Mouse (Mus musculus) embryonic facial prominence, embryonic 14.5 days (tissue): ENCODE data around the gene Ralgapa1. TPM values are rescaled to one million over a fixed set of nuclear protein-coding genes. Genes with fewer than 3 reads are reported as not detected.
A peak's percentile ranks its signal among the peaks of the same experiment; 100 is the strongest.
"Not testable (repeated sequence)": the region's sequence is repeated elsewhere in the genome, so short reads cannot be mapped to it uniquely, and the experiment has no call there.

ENCODE experiments used
- ATAC-seq: fragments of 200-750 bp; cut with Nextera tagmentation; 2 replicates; pipeline ENCODE4 v1.8.0; 2017; ENCODE audit warnings: low read depth, moderate number of reproducible peaks, moderate TSS enrichment
- DNase-seq: peaks from one replicate; pipeline ENCODE4 v3.0.0-alpha.2; 2015; ENCODE audit warnings: low spot score
- H3K27ac ChIP-seq: fragments of 300-500 bp; sonication (generic); replicated peaks from 2 replicates; pipeline ENCODE4 v1.5.1; 2014; ENCODE audit warnings: low read depth, mild to moderate bottlenecking, low read length, moderate library complexity
- H3K27me3 ChIP-seq: fragments of 300-500 bp; sonication (generic); replicated peaks from 2 replicates; pipeline ENCODE4 v1.6.1; 2014; ENCODE audit warnings: low read length; ENCODE audit not compliant: control insufficient read depth, insufficient read depth
- H3K36me3 ChIP-seq: fragments of 300-500 bp; sonication (generic); 2 replicates; pipeline ENCODE4 v1.6.1; 2014; ENCODE audit warnings: low read length, mixed read lengths; ENCODE audit not compliant: control insufficient read depth, insufficient read depth
- H3K4me1 ChIP-seq: fragments of 300-500 bp; sonication (generic); 2 replicates; pipeline ENCODE4 v1.6.1; 2014; ENCODE audit warnings: antibody characterized with exemption, low read length; ENCODE audit not compliant: control insufficient read depth, insufficient read depth
- H3K4me2 ChIP-seq: fragments of 300-500 bp; sonication (generic); 2 replicates; pipeline ENCODE4 v1.6.1; 2014; ENCODE audit warnings: low read depth, mild to moderate bottlenecking, low read length, moderate library complexity, mixed read lengths
- H3K4me3 ChIP-seq: fragments of 300-500 bp; sonication (generic); 2 replicates; pipeline ENCODE4 v1.5.1; 2014; ENCODE audit warnings: low read depth, mild to moderate bottlenecking, low read length
- H3K9ac ChIP-seq: fragments of 300-500 bp; sonication (generic); 2 replicates; pipeline ENCODE4 v1.6.1; 2014; ENCODE audit warnings: low read depth, mild to moderate bottlenecking, low read length, moderate library complexity, mixed read lengths
- H3K9me3 ChIP-seq: fragments of 300-500 bp; sonication (generic); 2 replicates; pipeline ENCODE4 v1.6.1; 2016; ENCODE audit warnings: low read length; ENCODE audit not compliant: control insufficient read depth
- WGBS: fragments of 180-500 bp; shearing (Covaris S2); extraction: QIAGEN DNeasy Blood & Tissue Kit; methylation state at CpG from one replicate; pipeline ENCODE4 v1.1.7; 2014; 5-methylcytosine and 5-hydroxymethylcytosine counted together
- polyA plus RNA-seq: library from polyadenylated mRNA; unstranded; fragments of >200 nt; fragmentation: Nextera tagmentation; extraction: Ambion mirVana; gene quantifications from 2 replicates; pipeline ENCODE4 v1.2.1, GENCODE M21; 2014

Ralgapa1 gene
- polyA plus RNA-seq, 1 experiment from 2014 or later = 21.5 TPM

DNA sequence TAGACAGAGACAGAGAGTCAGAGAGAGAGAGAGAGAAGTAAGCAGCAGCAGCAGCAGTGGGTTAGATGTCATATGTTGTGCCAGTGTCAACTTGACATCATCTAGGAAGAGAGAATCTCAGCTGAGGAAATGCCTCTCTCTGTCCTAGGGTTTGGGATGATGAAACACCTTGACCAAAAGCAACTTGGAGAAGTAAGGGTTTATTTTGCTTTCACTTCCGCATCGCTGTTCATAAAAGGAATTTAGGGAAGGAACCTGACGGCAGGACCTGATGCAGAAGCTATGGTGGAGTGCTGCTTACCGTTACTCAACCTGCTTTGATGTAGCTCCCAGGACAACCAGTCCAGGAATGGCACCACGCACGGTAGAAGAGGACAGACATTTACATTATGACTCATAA, 3.1 kb upstream of the Ralgapa1 start:
- Histone ChIP-seq H3K4me2 (no peak overlapping the region), H3K4me3 (no peak overlapping the region), H3K9me3 (no peaks in the 10 kb centered on the region), H3K9ac (no peak overlapping the region), H3K4me1 (peaks cover 6% of the 10 kb centered on the region), H3K27ac (no peak overlapping the region), H3K36me3 (no peaks in the 10 kb centered on the region), H3K27me3 (no peaks in the 10 kb centered on the region)
- ATAC-seq = no peak
- DNase-seq = no peak
- 87% methylated on average over 6 of the region's 6 CpGs for WGBS

DNA sequence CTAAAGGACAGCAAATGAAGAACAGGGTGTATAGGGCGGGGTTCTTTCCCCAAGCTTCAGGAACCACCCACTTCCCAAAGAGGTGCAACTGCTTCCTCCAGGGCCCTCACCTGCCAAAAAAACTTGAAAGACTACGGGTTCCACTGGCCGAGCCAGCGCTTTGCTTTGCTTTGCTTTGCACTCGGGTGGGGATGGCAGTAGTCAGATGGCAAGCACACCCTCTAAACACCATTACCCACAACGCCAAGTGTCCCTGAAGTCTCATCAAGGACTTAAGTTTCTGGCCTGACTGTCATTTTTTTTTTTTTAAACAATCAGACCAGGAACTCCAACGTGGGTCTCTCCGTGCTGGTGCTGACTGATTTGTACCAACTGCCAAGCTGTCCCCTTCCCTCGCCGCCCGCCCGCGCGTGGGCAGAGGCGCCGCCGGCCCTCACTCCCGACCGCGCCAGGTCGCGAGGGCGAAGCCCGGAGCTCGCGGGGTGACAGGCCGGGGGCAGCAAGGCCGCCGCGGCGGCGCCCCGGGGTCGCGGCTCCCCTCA, 777 bp downstream of the Ralgapa1 start:
- peak overlapping the region; percentile 70 for H3K4me2 ChIP-seq
- peak; percentile 41 for ATAC-seq
- H3K9me3 ChIP-seq = no peaks in the 10 kb centered on the region
- H3K27ac ChIP-seq = peak overlapping the region; percentile 96
- H3K4me1 ChIP-seq = peaks cover 8% of the 10 kb centered on the region
- H3K9ac ChIP-seq = peak overlapping the region; percentile 88
- H3K27me3 ChIP-seq = no peaks in the 10 kb centered on the region
- DNase-seq = peak; percentile 39
- H3K4me3 ChIP-seq = peak overlapping the region; percentile 91
- WGBS = 1% methylated on average over 35 of the region's 35 CpGs
- no peaks in the 10 kb centered on the region for H3K36me3 ChIP-seq

DNA sequence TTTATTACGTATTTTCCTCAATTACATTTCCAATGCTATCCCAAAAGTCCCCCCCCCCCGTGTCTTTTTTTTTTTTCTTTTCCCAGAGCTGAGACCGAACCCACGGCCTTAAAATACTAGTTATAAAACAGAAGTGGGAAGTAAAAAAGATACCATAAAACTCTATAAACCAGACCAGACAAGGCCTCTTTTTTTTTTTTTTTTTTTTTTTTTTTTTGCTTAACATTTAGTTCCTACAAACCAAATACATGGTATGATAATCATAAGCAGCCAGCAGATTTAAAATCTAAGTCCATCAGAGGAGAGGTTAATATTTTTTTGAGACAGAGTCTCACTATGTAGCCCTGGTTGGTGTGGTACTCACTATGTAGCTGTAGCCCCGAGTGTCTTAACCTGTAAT, 4.5 kb downstream of the Ralgapa1 start:
- ATAC-seq = no peak
- Histone ChIP-seq H3K27me3 (no peaks in the 10 kb centered on the region), H3K36me3 (no peaks in the 10 kb centered on the region), H3K4me3 (no peak overlapping the region), H3K4me2 (no peak overlapping the region), H3K4me1 (peaks cover 8% of the 10 kb centered on the region), H3K27ac (no peak overlapping the region), H3K9me3 (no peaks in the 10 kb centered on the region), H3K9ac (no peak overlapping the region)
- no peak for DNase-seq
- WGBS = 92% methylated on average over 5 of the region's 5 CpGs

DNA sequence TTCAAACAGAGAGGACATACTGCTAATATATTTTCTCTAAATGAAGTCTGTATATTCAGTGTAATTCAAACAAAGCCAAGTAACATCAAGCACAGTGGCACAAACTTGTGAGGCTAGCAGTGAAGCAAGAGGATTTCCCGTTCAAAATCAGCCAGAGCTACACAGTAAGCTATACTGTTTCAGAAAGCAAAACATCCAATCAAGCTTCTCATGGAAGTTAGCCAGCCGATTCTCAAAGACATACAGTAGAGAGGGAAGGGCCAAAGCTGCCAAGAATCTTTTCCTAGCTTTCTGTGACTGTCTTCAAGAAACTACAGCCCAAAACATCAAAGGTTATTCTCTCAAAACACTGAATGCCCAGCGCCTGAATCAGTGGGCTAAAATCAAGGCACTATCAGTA, 15.9 kb downstream of the Ralgapa1 start:
- Histone ChIP-seq H3K4me2 (no peak overlapping the region), H3K9me3 (no peaks in the 10 kb centered on the region), H3K27me3 (no peaks in the 10 kb centered on the region), H3K4me3 (no peak overlapping the region), H3K9ac (no peak overlapping the region), H3K4me1 (no peaks in the 10 kb centered on the region), H3K27ac (no peak overlapping the region), H3K36me3 (no peaks in the 10 kb centered on the region)
- ATAC-seq = no peak
- peak; percentile 86 for DNase-seq
- 34% methylated on average over 3 of the region's 3 CpGs for whole genome bisulfite sequencing

DNA sequence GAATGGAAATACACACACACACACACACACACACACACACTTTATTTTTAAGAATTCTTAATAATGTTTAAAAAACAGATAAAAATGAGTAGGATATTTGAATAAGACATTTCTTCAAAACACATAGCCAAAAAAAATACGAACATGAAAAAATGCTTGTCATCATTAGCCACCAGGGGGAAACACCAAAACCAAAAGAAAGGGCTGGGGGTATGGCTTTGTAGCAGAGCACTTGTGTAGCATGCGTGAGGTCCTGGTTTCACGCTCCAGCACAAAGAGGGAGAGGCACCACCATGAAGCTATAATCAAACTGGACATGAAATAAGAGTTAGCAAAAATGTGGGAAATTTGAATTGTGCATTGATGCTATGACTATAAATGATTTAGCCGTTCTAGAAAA, 19.8 kb downstream of the Ralgapa1 start:
- Histone ChIP-seq H3K9me3 (no peaks in the 10 kb centered on the region), H3K4me3 (no peak overlapping the region), H3K27ac (no peak overlapping the region), H3K9ac (no peak overlapping the region), H3K27me3 (no peaks in the 10 kb centered on the region), H3K36me3 (no peaks in the 10 kb centered on the region), H3K4me2 (no peak overlapping the region), H3K4me1 (no peaks in the 10 kb centered on the region)
- 86% methylated on average over 4 of the region's 4 CpGs for WGBS
- DNase-seq (no peak), ATAC-seq (no peak)

DNA sequence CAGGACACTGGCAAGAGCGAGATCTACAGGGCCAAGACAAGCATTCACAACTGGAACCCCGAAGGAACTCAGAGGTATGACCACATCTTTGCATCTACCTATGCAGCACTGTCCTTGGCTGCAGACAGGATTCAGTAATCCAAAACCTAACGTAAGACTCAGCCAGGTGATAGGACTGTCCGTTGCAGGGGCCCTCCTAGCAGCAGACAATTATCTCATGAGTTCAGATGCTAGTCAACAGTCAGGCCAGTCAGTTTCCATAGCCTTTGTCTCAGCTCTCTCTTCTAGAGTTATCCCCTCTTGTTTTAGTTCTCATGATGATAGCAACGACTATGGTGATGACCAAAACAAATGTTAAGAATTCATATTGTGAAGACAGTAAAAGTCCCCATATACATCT, 20.8 kb downstream of the Ralgapa1 start:
- WGBS = 87% methylated on average over 5 of the region's 5 CpGs
- DNase-seq = no peak
- Histone ChIP-seq H3K27ac (no peak overlapping the region), H3K4me3 (no peak overlapping the region), H3K4me1 (no peaks in the 10 kb centered on the region), H3K27me3 (no peaks in the 10 kb centered on the region), H3K4me2 (no peak overlapping the region), H3K9me3 (no peaks in the 10 kb centered on the region), H3K9ac (no peak overlapping the region), H3K36me3 (no peaks in the 10 kb centered on the region)
- ATAC-seq = no peak

DNA sequence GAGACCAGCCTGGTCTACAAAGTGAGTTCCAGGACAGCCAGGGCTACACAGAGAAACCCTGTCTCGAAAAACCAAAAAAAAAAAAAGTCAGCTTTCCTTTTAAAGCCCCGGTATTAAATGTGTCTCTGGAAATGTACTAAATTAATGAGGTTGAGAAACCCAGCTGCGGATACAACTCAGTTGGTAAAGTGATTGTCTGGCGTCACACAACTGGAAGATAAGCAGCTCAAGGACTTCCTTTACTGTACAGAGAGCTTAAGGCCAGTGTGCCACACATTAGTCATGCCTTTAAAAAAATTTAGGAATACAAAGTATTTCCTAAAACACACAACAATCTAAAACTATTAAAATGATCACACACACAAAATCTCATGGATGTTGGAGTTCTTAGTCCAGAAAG, 22.2 kb downstream of the Ralgapa1 start:
- Histone ChIP-seq H3K9me3 (no peaks in the 10 kb centered on the region), H3K9ac (no peak overlapping the region), H3K27ac (no peak overlapping the region), H3K4me1 (no peaks in the 10 kb centered on the region), H3K36me3 (no peaks in the 10 kb centered on the region), H3K4me2 (no peak overlapping the region), H3K27me3 (no peaks in the 10 kb centered on the region), H3K4me3 (no peak overlapping the region)
- WGBS = 94% methylated on average over 4 of the region's 4 CpGs
- DNase-seq = no peak
- ATAC-seq = no peak

DNA sequence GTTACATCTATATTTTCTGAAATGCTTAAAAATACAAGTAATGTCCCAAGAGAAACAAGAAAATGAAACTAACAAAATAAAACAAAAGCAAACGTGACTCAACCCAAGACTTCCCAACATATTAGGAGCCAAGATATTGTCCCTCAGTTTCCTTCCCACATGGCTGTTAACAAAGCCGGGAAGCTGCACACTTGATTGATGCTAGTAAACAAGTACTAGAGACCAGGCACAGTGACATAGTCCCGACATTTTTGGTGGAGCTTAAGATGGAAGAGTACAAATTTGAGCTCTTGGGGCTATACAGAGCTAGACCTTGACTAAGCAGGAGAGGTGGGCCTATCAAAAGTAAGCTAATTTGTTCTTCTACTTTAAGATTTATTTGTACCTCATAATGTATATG, 23.9 kb downstream of the Ralgapa1 start:
- no peak overlapping the region for H3K4me2 ChIP-seq
- no peak overlapping the region for H3K4me3 ChIP-seq
- WGBS = 87% methylated on average over 3 of the region's 3 CpGs
- no peak for ATAC-seq
- no peaks in the 10 kb centered on the region for H3K4me1 ChIP-seq
- H3K9ac ChIP-seq = no peak overlapping the region
- H3K27me3 ChIP-seq = no peaks in the 10 kb centered on the region
- H3K27ac ChIP-seq = no peak overlapping the region
- no peaks in the 10 kb centered on the region for H3K36me3 ChIP-seq
- no peak for DNase-seq
- H3K9me3 ChIP-seq = no peaks in the 10 kb centered on the region

DNA sequence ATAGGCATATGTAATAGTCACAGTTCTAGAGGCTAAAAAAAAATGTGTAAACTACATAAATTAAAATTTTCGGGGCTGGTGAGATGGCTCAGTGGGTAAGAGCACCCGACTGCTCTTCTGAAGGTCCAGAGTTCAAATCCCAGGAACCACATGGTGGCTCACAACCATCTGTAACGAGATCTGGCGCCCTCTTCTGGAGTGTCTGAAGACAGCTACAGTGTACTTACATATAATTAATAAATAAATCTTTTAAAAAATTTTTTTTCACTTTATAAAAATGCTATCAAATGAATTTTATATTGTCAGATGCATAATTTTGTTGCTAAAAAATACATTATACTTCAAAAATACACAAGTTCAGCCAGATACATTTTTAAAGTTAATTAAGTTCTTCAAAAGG, 26.5 kb downstream of the Ralgapa1 start:
- H3K9me3 ChIP-seq, H3K4me1 ChIP-seq, DNase-seq, H3K9ac ChIP-seq, H3K36me3 ChIP-seq, H3K4me2 ChIP-seq, H3K27ac ChIP-seq, H3K4me3 ChIP-seq, H3K27me3 ChIP-seq, ATAC-seq: not testable (repeated sequence)
- 83% methylated on average over 4 of the region's 4 CpGs for WGBS
